Mouse (Mus musculus): ENCODE measurements around the gene Spred2. TPM values are rescaled to one million over a fixed set of nuclear protein-coding genes. Genes with fewer than 3 reads are reported as not detected.

Gene Spred2
- polyA plus RNA-seq, 1 experiment from 2014 or later: 8.5 TPM

GRCm38 (mm10) chr11:19949725-19950124 lies 25.6 kb downstream of the Spred2 start:
- no peaks in the 10 kb centered on the region for H3K9me3 ChIP-seq (replicated peaks; ENCODE audit: low read length)
- 73% methylated on average over 5 of the region's 5 CpGs for WGBS
- H3K4me2 ChIP-seq (ENCODE audit: low read length): no peak overlapping the region
- H3K4me3 ChIP-seq (replicated peaks; ENCODE audit: low read depth, low read length): no peak overlapping the region
- ATAC-seq (replicated peaks; ENCODE audit: low FRiP score, low read depth) (no peak), DNase-seq (ENCODE audit: low spot score) (no peak)
- peaks cover 23% of the 10 kb centered on the region for H3K4me1 ChIP-seq (replicated peaks; ENCODE audit: insufficient read depth, low read length)
- TF ChIP-seq CTCF (IDR thresholded peaks at IDR 0.05; ENCODE audit: low read depth): no peak
- 0 out of 2 replicates have a peak overlapping the region, but pooled peaks have one; percentile 36 for H3K27ac ChIP-seq
- H3K9ac ChIP-seq (ENCODE audit: low read depth, low read length): no peak overlapping the region
- no peaks in the 10 kb centered on the region for H3K36me3 ChIP-seq (ENCODE audit: insufficient read depth, low read length)
- no peaks in the 10 kb centered on the region for H3K27me3 ChIP-seq (ENCODE audit: insufficient read depth, low read length)

- TF ChIP-seq CTCF (IDR thresholded peaks at IDR 0.05; ENCODE audit: low read depth): no peak
- Histone ChIP-seq H3K36me3 (ENCODE audit: insufficient read depth, low read length) (no peaks in the 10 kb centered on the region), H3K27me3 (ENCODE audit: insufficient read depth, low read length) (no peaks in the 10 kb centered on the region), H3K4me1 (replicated peaks; ENCODE audit: insufficient read depth, low read length) (peaks cover 21% of the 10 kb centered on the region), H3K4me2 (ENCODE audit: low read length) (no peak overlapping the region), H3K4me3 (replicated peaks; ENCODE audit: low read depth, low read length) (no peak overlapping the region), H3K27ac (0 out of 2 replicates have a peak overlapping the region, but pooled peaks have one; percentile 36), H3K9ac (ENCODE audit: low read depth, low read length) (no peak overlapping the region), H3K9me3 (replicated peaks; ENCODE audit: low read length) (no peaks in the 10 kb centered on the region)
- WGBS: 65% methylated on average over 8 of the region's 8 CpGs
- ATAC-seq (replicated peaks; ENCODE audit: low FRiP score, low read depth) (no peak), DNase-seq (ENCODE audit: low spot score) (no peak)
Measured at GRCm38 (mm10) chr11:19950169-19950568, 26.0 kb downstream of the Spred2 start.

GRCm38 (mm10) chr11:19952963-19953362 lies 28.8 kb downstream of the Spred2 start:
- WGBS: 36% methylated on average over 8 of the region's 8 CpGs
- H3K4me1 ChIP-seq (replicated peaks; ENCODE audit: insufficient read depth, low read length): peaks cover 23% of the 10 kb centered on the region
- H3K4me2 ChIP-seq (ENCODE audit: low read length): no peak overlapping the region
- no peak overlapping the region for H3K27ac ChIP-seq
- no peak for TF ChIP-seq CTCF (IDR thresholded peaks at IDR 0.05; ENCODE audit: low read depth)
- no peak overlapping the region for H3K9ac ChIP-seq (ENCODE audit: low read depth, low read length)
- ATAC-seq (replicated peaks; ENCODE audit: low FRiP score, low read depth): no peak
- no peaks in the 10 kb centered on the region for H3K36me3 ChIP-seq (ENCODE audit: insufficient read depth, low read length)
- H3K4me3 ChIP-seq (replicated peaks; ENCODE audit: low read depth, low read length): no peak overlapping the region
- no peak for DNase-seq (ENCODE audit: low spot score)
- no peaks in the 10 kb centered on the region for H3K27me3 ChIP-seq (ENCODE audit: insufficient read depth, low read length)
- H3K9me3 ChIP-seq (replicated peaks; ENCODE audit: low read length): no peaks in the 10 kb centered on the region

GRCm38 (mm10) chr11:19953919-19954318 lies 29.7 kb downstream of the Spred2 start:
- no peak for TF ChIP-seq CTCF (IDR thresholded peaks at IDR 0.05; ENCODE audit: low read depth)
- H3K4me2 ChIP-seq (ENCODE audit: low read length): no peak overlapping the region
- H3K36me3 ChIP-seq (ENCODE audit: insufficient read depth, low read length): no peaks in the 10 kb centered on the region
- no peak overlapping the region for H3K4me3 ChIP-seq (replicated peaks; ENCODE audit: low read depth, low read length)
- H3K9ac ChIP-seq (ENCODE audit: low read depth, low read length): no peak overlapping the region
- ATAC-seq (replicated peaks; ENCODE audit: low FRiP score, low read depth): no peak
- H3K27ac ChIP-seq: no peak overlapping the region
- 91% methylated on average over 7 of the region's 7 CpGs for WGBS
- no peaks in the 10 kb centered on the region for H3K9me3 ChIP-seq (replicated peaks; ENCODE audit: low read length)
- peaks cover 23% of the 10 kb centered on the region for H3K4me1 ChIP-seq (replicated peaks; ENCODE audit: insufficient read depth, low read length)
- no peaks in the 10 kb centered on the region for H3K27me3 ChIP-seq (ENCODE audit: insufficient read depth, low read length)
- DNase-seq (ENCODE audit: low spot score): no peak

GRCm38 (mm10) chr11:19955069-19955468 lies 30.9 kb downstream of the Spred2 start:
- Histone ChIP-seq H3K4me3 (replicated peaks; ENCODE audit: low read depth, low read length) (no peak overlapping the region), H3K9me3 (replicated peaks; ENCODE audit: low read length) (no peaks in the 10 kb centered on the region), H3K27me3 (ENCODE audit: insufficient read depth, low read length) (no peaks in the 10 kb centered on the region), H3K9ac (ENCODE audit: low read depth, low read length) (no peak overlapping the region), H3K36me3 (ENCODE audit: insufficient read depth, low read length) (no peaks in the 10 kb centered on the region), H3K4me1 (replicated peaks; ENCODE audit: insufficient read depth, low read length) (peaks cover 15% of the 10 kb centered on the region; the same call in 1 of the 2 replicates), H3K27ac (no peak overlapping the region; the same call in 1 of the 2 replicates), H3K4me2 (ENCODE audit: low read length) (no peak overlapping the region)
- no peak for TF ChIP-seq CTCF (IDR thresholded peaks at IDR 0.05; ENCODE audit: low read depth)
- ATAC-seq (replicated peaks; ENCODE audit: low FRiP score, low read depth) (no peak), DNase-seq (ENCODE audit: low spot score) (no peak)
- 38% methylated on average over 9 of the region's 9 CpGs for WGBS

GRCm38 (mm10) chr11:19955701-19956100 lies 31.5 kb downstream of the Spred2 start:
- H3K27ac ChIP-seq: no peak overlapping the region
- WGBS: 78% methylated on average over 6 of the region's 6 CpGs
- H3K4me3 ChIP-seq (replicated peaks; ENCODE audit: low read depth, low read length): no peak overlapping the region

GRCm38 (mm10) chr11:19959006-19959405 lies 34.8 kb downstream of the Spred2 start:
- Histone ChIP-seq H3K4me1 (replicated peaks; ENCODE audit: insufficient read depth, low read length) (peaks cover 29% of the 10 kb centered on the region), H3K4me2 (ENCODE audit: low read length) (no peak overlapping the region)

More at GRCm38 (mm10) chr11:19955701-19956100, 31.5 kb downstream of the Spred2 start:
- H3K4me1 ChIP-seq (replicated peaks; ENCODE audit: insufficient read depth, low read length): peaks cover 15% of the 10 kb centered on the region; the same call in 1 of the 2 replicates
- no peak overlapping the region for H3K9ac ChIP-seq (ENCODE audit: low read depth, low read length)
- H3K4me2 ChIP-seq (ENCODE audit: low read length): no peak overlapping the region
- no peaks in the 10 kb centered on the region for H3K9me3 ChIP-seq (replicated peaks; ENCODE audit: low read length)
- H3K27me3 ChIP-seq (ENCODE audit: insufficient read depth, low read length): no peaks in the 10 kb centered on the region
- no peak for DNase-seq (ENCODE audit: low spot score)
- no peak for ATAC-seq (replicated peaks; ENCODE audit: low FRiP score, low read depth)
- H3K36me3 ChIP-seq (ENCODE audit: insufficient read depth, low read length): no peaks in the 10 kb centered on the region
- no peak for TF ChIP-seq CTCF (IDR thresholded peaks at IDR 0.05; ENCODE audit: low read depth)

More at GRCm38 (mm10) chr11:19959006-19959405, 34.8 kb downstream of the Spred2 start:
- no peak overlapping the region for H3K27ac ChIP-seq
- DNase-seq (ENCODE audit: low spot score) (no peak), ATAC-seq (replicated peaks; ENCODE audit: low FRiP score, low read depth) (no peak)
- no peak for TF ChIP-seq CTCF (IDR thresholded peaks at IDR 0.05; ENCODE audit: low read depth)
- H3K27me3 ChIP-seq (ENCODE audit: insufficient read depth, low read length): no peaks in the 10 kb centered on the region
- no peaks in the 10 kb centered on the region for H3K36me3 ChIP-seq (ENCODE audit: insufficient read depth, low read length)
- WGBS: 86% methylated on average over 3 of the region's 3 CpGs
- H3K9me3 ChIP-seq (replicated peaks; ENCODE audit: low read length): no peaks in the 10 kb centered on the region
- H3K4me3 ChIP-seq (replicated peaks; ENCODE audit: low read depth, low read length): no peak overlapping the region
- no peak overlapping the region for H3K9ac ChIP-seq (ENCODE audit: low read depth, low read length)
